Mouse (Mus musculus) bone marrow macrophage, adult 2 months (primary cell): ENCODE measurements at regions not wholly inside any gene's neighbourhood (a gene's known extent, or its start where the extent isn't known, plus 50 kb on each side); places are given as distances from the start of the nearest gene placed in this dataset.

Source experiments
- CTCF ChIP-seq: IDR thresholded peaks from 2 replicates; pipeline ENCODE4 v1.5.1; 2012; ENCODE audit warnings: low read depth, mild to moderate bottlenecking, low read length, moderate library complexity
- POLR2A ChIP-seq: IDR thresholded peaks from 2 replicates; pipeline ENCODE4 v1.6.1; 2012; ENCODE audit warnings: mild to moderate bottlenecking, low read depth, low read length, borderline replicate concordance

GRCm38 (mm10) chr19:27672679-27673190, 243.1 kb upstream of the Pum3 start:
- TF ChIP-seq CTCF (no peak), POLR2A (no peak)
